Mouse (Mus musculus): Measurements from ENCODE around the gene Kcna6. TPM values are rescaled to one million over a fixed set of nuclear protein-coding genes. Genes with fewer than 3 reads are reported as not detected.

The Kcna6 gene
- polyA plus RNA-seq, 1 experiment from 2014 or later, result 0.98 TPM

DNA sequence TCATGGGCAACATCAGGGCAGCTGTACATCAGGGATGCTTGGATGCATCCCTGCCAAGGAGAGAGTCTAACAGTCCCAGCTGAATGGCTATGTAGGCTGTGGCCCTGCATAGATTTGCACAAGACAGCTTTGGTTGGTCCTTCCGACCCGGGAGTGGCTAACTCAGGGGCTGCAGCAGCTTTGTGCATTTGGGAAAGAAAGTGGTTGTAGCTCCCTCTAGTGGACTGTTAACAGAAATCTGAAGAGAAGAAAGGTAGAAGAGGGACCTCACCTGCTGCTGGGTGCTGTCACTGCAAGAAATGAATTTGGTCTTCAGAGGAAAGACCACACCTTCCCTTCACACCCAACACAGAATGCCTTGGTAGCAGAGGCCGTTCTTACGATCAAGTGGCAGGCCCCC, 36.0 kb downstream of the Kcna6 start:
- H3K4me1 ChIP-seq (ENCODE audit: control insufficient read depth, insufficient read depth, low read length), result 0 out of 2 replicates have a peak, but pooled peaks cover 2% of the 10 kb centered on the region

DNA sequence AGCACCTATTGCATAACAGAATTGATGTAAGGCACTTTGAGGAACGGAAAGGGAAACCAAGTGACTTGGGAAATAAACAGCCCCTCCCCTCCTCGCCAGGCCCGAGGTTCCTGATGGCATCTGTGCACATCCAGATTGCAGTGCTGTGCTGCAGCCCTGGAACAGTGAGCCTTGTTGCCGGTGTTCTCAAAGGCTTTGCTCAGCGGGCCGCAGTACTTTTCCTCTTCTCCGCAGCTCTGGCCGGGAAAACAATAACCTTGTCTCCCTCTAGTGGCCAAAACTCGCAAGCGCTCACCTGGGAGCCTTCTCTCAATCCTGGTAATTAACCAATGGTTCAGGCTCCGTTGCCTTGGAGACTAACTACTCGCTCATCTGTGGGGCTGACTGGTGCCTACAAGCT, 38.4 kb downstream of the Kcna6 start:
- H3K9ac ChIP-seq (ENCODE audit: low read length), result peak overlapping the region; percentile 49; the same call in 1 of the 2 replicates
- 0 out of 2 replicates have a peak, but pooled peaks have one; percentile 23 for ATAC-seq (replicated peaks; ENCODE audit: extremely low read depth, insufficient read depth, low FRiP score)
- H3K27me3 ChIP-seq (ENCODE audit: control insufficient read depth, insufficient read depth, low read length), result peaks cover 39% of the 10 kb centered on the region
- 3% methylated on average over 12 of the region's 12 CpGs for WGBS
- no peak overlapping the region for H3K4me3 ChIP-seq (ENCODE audit: low read length)
- no peaks in the 10 kb centered on the region for H3K36me3 ChIP-seq (ENCODE audit: control insufficient read depth, insufficient read depth)
- H3K9me3 ChIP-seq (replicated peaks; ENCODE audit: control insufficient read depth, low read length), result no peaks in the 10 kb centered on the region
- H3K27ac ChIP-seq (ENCODE audit: low read length), result no peak overlapping the region
- H3K4me2 ChIP-seq (ENCODE audit: low read depth, low read length), result peak overlapping the region; percentile 54
- H3K4me1 ChIP-seq (ENCODE audit: control insufficient read depth, insufficient read depth, low read length), result 0 out of 2 replicates have a peak, but pooled peaks cover 2% of the 10 kb centered on the region

More for the DNA sequence above, 36.0 kb downstream of the Kcna6 start:
- 24% methylated on average over 4 of the region's 4 CpGs for WGBS
- H3K9ac ChIP-seq (ENCODE audit: low read length), result no peak overlapping the region
- no peaks in the 10 kb centered on the region for H3K36me3 ChIP-seq (ENCODE audit: control insufficient read depth, insufficient read depth)
- H3K4me3 ChIP-seq (ENCODE audit: low read length), result no peak overlapping the region
- H3K4me2 ChIP-seq (ENCODE audit: low read depth, low read length), result no peak overlapping the region
- no peaks in the 10 kb centered on the region for H3K9me3 ChIP-seq (replicated peaks; ENCODE audit: control insufficient read depth, low read length)
- peaks cover 44% of the 10 kb centered on the region for H3K27me3 ChIP-seq (ENCODE audit: control insufficient read depth, insufficient read depth, low read length)
- no peak for ATAC-seq (replicated peaks; ENCODE audit: extremely low read depth, insufficient read depth, low FRiP score)
- no peak overlapping the region for H3K27ac ChIP-seq (ENCODE audit: low read length)

DNA sequence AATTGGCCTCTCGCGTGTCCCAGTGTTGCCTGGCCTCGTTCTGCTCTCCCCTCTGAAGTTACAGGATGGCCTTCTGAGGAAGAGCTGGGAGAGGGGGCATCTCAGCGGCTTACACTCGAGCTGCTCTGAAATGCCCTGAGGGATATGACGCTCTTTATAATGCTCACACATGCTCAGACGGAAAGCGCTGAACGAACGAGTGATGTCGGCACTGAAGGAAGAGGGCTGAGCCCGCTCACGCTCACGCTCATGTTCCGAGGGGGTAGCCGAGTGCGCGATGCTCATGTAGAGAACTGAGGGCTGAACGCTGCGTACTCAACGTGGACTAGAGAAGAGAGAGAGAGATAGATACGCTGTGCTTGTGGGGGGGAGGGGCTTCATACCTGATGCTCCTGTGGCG, 39.3 kb downstream of the Kcna6 start:
- Histone ChIP-seq H3K27me3 (ENCODE audit: control insufficient read depth, insufficient read depth, low read length) (peaks cover 33% of the 10 kb centered on the region), H3K4me1 (ENCODE audit: control insufficient read depth, insufficient read depth, low read length) (0 out of 2 replicates have a peak, but pooled peaks cover 2% of the 10 kb centered on the region), H3K9me3 (replicated peaks; ENCODE audit: control insufficient read depth, low read length) (no peaks in the 10 kb centered on the region), H3K36me3 (ENCODE audit: control insufficient read depth, insufficient read depth) (no peaks in the 10 kb centered on the region), H3K4me2 (ENCODE audit: low read depth, low read length) (no peak overlapping the region), H3K9ac (ENCODE audit: low read length) (no peak overlapping the region), H3K27ac (ENCODE audit: low read length) (no peak overlapping the region), H3K4me3 (ENCODE audit: low read length) (no peak overlapping the region)
- WGBS, result 69% methylated on average over 23 of the region's 23 CpGs
- no peak for ATAC-seq (replicated peaks; ENCODE audit: extremely low read depth, insufficient read depth, low FRiP score)

DNA sequence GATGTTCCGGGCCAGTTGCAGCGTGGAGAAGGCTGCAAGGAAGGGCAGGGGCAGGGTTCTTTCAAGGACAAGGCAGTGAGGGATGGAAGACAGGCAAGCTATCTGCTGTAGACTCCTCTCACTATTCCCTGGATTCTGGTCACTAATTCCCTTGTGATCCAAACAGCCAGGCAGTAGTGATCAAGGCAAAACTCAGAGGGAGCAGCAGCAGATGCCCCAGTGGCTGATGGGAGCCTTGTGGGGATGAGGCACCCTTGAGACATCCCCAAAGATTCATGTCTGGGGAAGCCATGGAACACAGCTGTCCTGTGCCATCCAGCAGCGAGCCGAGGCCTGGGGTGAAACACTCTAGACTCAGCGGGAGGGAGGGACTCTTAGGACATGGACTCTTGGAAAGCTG, 40.5 kb downstream of the Kcna6 start:
- Histone ChIP-seq H3K4me3 (ENCODE audit: low read length) (no peak overlapping the region), H3K27me3 (ENCODE audit: control insufficient read depth, insufficient read depth, low read length) (peaks cover 22% of the 10 kb centered on the region), H3K4me2 (ENCODE audit: low read depth, low read length) (no peak overlapping the region), H3K36me3 (ENCODE audit: control insufficient read depth, insufficient read depth) (no peaks in the 10 kb centered on the region), H3K9me3 (replicated peaks; ENCODE audit: control insufficient read depth, low read length) (no peaks in the 10 kb centered on the region), H3K27ac (ENCODE audit: low read length) (no peak overlapping the region), H3K9ac (ENCODE audit: low read length) (no peak overlapping the region), H3K4me1 (ENCODE audit: control insufficient read depth, insufficient read depth, low read length) (0 out of 2 replicates have a peak, but pooled peaks cover 2% of the 10 kb centered on the region)
- ATAC-seq (replicated peaks; ENCODE audit: extremely low read depth, insufficient read depth, low FRiP score), result no peak
- 61% methylated on average over 5 of the region's 5 CpGs for WGBS

DNA sequence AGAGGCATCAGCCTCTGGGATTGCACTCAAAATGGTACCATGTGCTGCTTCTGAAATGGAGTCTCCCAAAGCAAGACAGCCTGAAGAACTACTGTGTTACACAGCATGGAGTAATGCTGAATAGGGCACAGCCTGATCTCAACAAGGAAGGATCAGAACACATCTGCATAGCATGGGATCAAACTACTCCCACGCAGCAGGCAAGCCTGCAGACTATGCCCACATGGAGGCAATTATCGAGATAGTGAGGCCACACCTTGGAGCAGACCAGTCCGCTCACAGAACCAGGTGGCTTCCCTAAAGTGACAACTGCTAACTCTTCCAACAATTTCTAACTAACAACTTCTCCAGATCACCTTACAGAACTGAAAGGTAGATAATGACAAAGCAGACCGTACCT, 53.4 kb downstream of the Kcna6 start:
- Histone ChIP-seq H3K27me3 (ENCODE audit: control insufficient read depth, insufficient read depth, low read length) (no peaks in the 10 kb centered on the region), H3K4me3 (ENCODE audit: low read length) (no peak overlapping the region), H3K36me3 (ENCODE audit: control insufficient read depth, insufficient read depth) (no peaks in the 10 kb centered on the region), H3K27ac (ENCODE audit: low read length) (no peak overlapping the region), H3K9me3 (replicated peaks; ENCODE audit: control insufficient read depth, low read length) (0 out of 2 replicates have a peak, but pooled peaks cover 3% of the 10 kb centered on the region), H3K4me2 (ENCODE audit: low read depth, low read length) (no peak overlapping the region), H3K4me1 (ENCODE audit: control insufficient read depth, insufficient read depth, low read length) (no peaks in the 10 kb centered on the region), H3K9ac (ENCODE audit: low read length) (no peak overlapping the region)
- 71% methylated on average over 4 of the region's 4 CpGs for WGBS
- ATAC-seq (replicated peaks; ENCODE audit: extremely low read depth, insufficient read depth, low FRiP score), result no peak

DNA sequence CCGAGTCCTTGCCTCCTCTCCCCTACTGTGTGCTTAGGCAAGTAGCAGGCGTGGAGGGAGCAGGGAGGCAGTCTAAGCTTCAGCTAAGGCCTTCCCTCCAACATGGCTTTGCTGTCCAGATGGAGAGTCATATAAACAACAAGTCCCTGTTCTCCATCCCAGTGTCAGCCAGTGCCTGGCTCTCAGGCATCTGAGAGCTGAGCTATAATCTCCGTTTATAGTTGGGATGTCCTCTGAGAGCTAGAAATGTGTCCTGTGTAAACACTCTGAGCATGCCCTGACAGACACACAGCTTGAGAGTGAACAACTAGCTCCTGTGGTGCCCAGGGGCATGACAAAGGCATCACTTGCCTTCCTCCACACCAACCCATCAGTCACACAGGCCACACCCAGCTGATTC, 55.3 kb downstream of the Kcna6 start:
- ATAC-seq (replicated peaks; ENCODE audit: extremely low read depth, insufficient read depth, low FRiP score), result no peak

DNA sequence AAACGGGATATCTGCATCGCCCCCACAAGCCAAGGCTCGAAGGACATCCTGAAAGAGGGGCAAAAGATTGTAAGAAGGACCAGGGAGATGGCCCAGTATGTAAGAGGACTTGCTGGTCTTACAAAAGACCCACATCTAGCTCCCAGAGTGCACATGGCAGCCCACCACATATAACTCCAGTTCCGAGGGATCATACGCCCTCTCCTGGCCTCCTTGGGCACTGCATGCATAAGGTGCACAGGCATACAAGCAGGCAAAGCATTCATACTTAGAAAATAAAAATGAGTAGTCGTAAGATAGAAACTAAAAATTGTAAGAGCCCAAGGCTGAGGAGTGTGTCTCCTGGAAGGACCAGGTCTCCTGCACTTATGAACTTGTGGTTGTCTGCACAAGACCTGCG, 61.5 kb downstream of the Kcna6 start:
- Histone ChIP-seq H3K4me2 (ENCODE audit: low read depth, low read length) (no peak overlapping the region), H3K4me1 (ENCODE audit: control insufficient read depth, insufficient read depth, low read length) (no peaks in the 10 kb centered on the region), H3K9ac (ENCODE audit: low read length) (no peak overlapping the region), H3K27me3 (ENCODE audit: control insufficient read depth, insufficient read depth, low read length) (peaks cover 10% of the 10 kb centered on the region), H3K36me3 (ENCODE audit: control insufficient read depth, insufficient read depth) (no peaks in the 10 kb centered on the region), H3K27ac (ENCODE audit: low read length) (no peak overlapping the region), H3K9me3 (replicated peaks; ENCODE audit: control insufficient read depth, low read length) (no peaks in the 10 kb centered on the region), H3K4me3 (ENCODE audit: low read length) (no peak overlapping the region)
- 69% methylated on average over 7 of the region's 7 CpGs for WGBS
- no peak for ATAC-seq (replicated peaks; ENCODE audit: extremely low read depth, insufficient read depth, low FRiP score)

More for the DNA sequence above, 55.3 kb downstream of the Kcna6 start:
- Histone ChIP-seq H3K27me3 (ENCODE audit: control insufficient read depth, insufficient read depth, low read length) (no peaks in the 10 kb centered on the region), H3K27ac (ENCODE audit: low read length) (no peak overlapping the region), H3K4me2 (ENCODE audit: low read depth, low read length) (no peak overlapping the region), H3K4me1 (ENCODE audit: control insufficient read depth, insufficient read depth, low read length) (no peaks in the 10 kb centered on the region), H3K9ac (ENCODE audit: low read length) (no peak overlapping the region), H3K36me3 (ENCODE audit: control insufficient read depth, insufficient read depth) (no peaks in the 10 kb centered on the region), H3K4me3 (ENCODE audit: low read length) (no peak overlapping the region), H3K9me3 (replicated peaks; ENCODE audit: control insufficient read depth, low read length) (no peaks in the 10 kb centered on the region)
- 55% methylated on average over 3 of the region's 3 CpGs for WGBS

DNA sequence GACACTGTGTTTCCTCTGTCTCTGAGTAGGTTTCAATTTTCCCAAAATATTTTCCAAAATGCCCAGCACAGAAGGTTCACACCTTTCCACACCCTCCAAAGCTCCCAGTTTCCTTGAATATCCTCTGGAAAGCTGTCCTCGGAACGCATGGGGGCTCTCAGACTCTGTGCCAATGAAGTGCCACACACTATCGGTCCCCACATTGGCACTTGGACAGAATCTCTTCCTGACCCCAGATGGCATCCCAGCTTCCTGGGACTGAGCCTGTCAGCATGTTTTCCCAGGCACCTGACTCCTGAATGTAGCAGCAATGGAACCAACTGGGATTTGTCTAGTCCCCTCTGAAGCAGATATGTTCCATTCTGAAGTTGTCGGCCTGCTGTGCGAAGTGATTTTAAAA, 73.5 kb downstream of the Kcna6 start:
- no peaks in the 10 kb centered on the region for H3K9me3 ChIP-seq (replicated peaks; ENCODE audit: control insufficient read depth, low read length)
- H3K9ac ChIP-seq (ENCODE audit: low read length), result no peak overlapping the region
- no peak for ATAC-seq (replicated peaks; ENCODE audit: extremely low read depth, insufficient read depth, low FRiP score)
- H3K4me1 ChIP-seq (ENCODE audit: control insufficient read depth, insufficient read depth, low read length), result no peaks in the 10 kb centered on the region
- H3K4me3 ChIP-seq (ENCODE audit: low read length), result no peak overlapping the region
- H3K36me3 ChIP-seq (ENCODE audit: control insufficient read depth, insufficient read depth), result no peaks in the 10 kb centered on the region
- no peak overlapping the region for H3K4me2 ChIP-seq (ENCODE audit: low read depth, low read length)
- 78% methylated on average over 5 of the region's 5 CpGs for WGBS
- no peaks in the 10 kb centered on the region; the same call in none of the 2 replicates for H3K27me3 ChIP-seq (ENCODE audit: control insufficient read depth, insufficient read depth, low read length)
- H3K27ac ChIP-seq (ENCODE audit: low read length), result no peak overlapping the region

DNA sequence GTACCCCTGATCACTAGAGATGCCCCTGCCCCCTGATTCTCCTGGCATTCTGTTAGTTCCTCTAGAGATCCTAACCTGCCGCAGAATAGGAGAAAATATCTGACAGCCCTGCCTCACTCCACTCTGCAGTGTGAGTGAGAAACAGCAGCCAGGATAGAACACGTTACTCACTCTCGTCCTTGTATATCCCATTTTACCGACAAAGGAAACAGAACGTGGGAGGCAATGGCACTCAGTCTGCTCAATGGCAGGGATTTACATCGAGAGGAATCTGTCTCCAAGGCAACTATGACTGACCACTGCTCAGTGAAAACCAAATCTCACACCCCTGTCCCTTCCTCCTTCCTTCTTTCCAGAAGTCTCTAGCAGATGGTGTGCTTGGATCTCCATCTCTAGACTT, 74.4 kb downstream of the Kcna6 start:
- H3K4me3 ChIP-seq (ENCODE audit: low read length), result no peak overlapping the region
- no peak overlapping the region for H3K27ac ChIP-seq (ENCODE audit: low read length)
- no peak overlapping the region for H3K9ac ChIP-seq (ENCODE audit: low read length)
- H3K27me3 ChIP-seq (ENCODE audit: control insufficient read depth, insufficient read depth, low read length), result no peaks in the 10 kb centered on the region; the same call in none of the 2 replicates
- no peaks in the 10 kb centered on the region for H3K4me1 ChIP-seq (ENCODE audit: control insufficient read depth, insufficient read depth, low read length)
- H3K4me2 ChIP-seq (ENCODE audit: low read depth, low read length), result no peak overlapping the region
- H3K9me3 ChIP-seq (replicated peaks; ENCODE audit: control insufficient read depth, low read length), result no peaks in the 10 kb centered on the region
- no peak for ATAC-seq (replicated peaks; ENCODE audit: extremely low read depth, insufficient read depth, low FRiP score)
- 60% methylated on average over 6 of the region's 6 CpGs for WGBS
- H3K36me3 ChIP-seq (ENCODE audit: control insufficient read depth, insufficient read depth), result no peaks in the 10 kb centered on the region
